Mouse (Mus musculus): Measurements from ENCODE around the gene Phlpp1. TPM values are rescaled to one million over a fixed set of nuclear protein-coding genes. Genes with fewer than 3 reads are reported as not detected.

The Phlpp1 gene
- polyA plus RNA-seq, 1 experiment from 2014 or later: 4.4 TPM

DNA sequence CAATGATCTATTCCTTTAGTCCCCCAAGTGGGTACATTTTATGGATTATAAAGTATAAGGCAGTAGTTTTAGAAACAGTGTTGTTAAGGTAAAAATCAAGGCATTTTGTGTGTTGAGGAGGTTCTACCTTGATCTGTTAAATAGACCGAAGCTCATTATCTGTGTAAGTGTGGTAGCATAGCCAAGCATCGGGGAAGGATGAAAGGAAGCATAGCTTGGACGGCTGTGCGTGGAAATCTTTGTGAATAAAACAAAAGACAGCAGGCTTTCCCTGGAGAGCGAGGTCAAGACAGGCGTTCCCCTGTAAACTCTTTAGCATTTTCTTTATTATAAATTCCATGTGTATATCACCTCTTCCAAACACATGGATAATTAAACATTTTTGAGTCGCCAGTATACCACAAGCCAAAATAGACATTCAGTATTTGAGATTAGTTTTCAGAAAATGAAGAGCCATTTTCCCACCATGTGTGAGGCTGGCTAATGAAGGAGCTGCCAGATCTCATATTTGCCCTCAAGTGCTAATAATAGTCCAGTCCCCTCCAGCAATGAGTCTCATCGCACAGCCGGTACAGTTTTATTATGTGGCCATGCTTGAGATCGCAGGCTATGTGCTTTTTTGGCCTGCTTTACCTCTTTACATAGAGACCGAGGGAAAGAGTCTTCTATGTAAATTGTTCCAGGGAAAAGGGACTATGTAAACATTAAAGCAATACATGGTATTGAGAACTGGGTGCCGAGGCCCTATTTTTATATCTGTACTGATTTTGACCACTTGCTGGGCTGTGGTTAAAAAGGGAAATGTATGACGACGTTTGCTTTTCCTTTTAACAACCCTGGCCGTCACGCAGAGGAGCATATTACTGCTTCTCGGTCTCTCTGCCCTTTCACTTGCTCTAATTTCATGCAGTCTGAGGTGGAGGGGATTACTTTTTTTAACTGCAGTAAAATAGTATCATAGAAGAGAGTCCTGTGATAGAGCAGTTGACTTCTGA is 22.9 kb upstream of the Phlpp1 start:
- ATAC-seq (ENCODE audit: insufficient number of reproducible peaks, low FRiP score): no peak
- Histone ChIP-seq H3K36me3 (no peaks in the 10 kb centered on the region), H3K27me3 (replicated peaks) (no peaks in the 10 kb centered on the region), H3K9ac (no peak overlapping the region), H3K4me3 (no peak overlapping the region), H3K4me1 (replicated peaks) (no peaks in the 10 kb centered on the region), H3K9me3 (replicated peaks) (no peaks in the 10 kb centered on the region), H3K27ac (ENCODE audit: poor library complexity, severe bottlenecking) (no peak overlapping the region), H3K4me2 (no peak overlapping the region)
- WGBS: 65% methylated on average over 17 of the region's 17 CpGs

DNA sequence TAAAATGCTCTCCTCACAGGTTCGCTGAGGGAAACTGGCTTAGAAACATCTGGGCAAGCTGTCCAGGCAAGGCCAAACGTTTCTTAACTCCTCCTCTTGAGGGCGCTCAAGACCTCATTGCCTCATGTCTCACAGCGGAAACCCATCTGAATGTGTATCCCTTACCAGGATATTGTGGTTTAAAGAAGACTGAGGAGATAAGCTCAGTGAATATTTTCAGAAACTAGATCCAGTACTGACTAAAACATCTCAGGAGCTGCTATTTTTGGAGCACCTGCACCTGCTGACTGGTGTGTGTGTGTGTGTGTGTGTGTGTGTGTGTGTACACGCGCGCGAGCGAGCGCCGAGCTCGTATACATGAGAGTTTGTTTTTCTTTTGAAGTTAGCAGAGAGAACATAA is 19.7 kb upstream of the Phlpp1 start:
- no peaks in the 10 kb centered on the region for H3K4me1 ChIP-seq (replicated peaks)
- H3K9me3 ChIP-seq (replicated peaks): no peaks in the 10 kb centered on the region
- H3K9ac ChIP-seq: no peak overlapping the region
- H3K4me3 ChIP-seq: no peak overlapping the region
- no peak overlapping the region for H3K4me2 ChIP-seq
- no peaks in the 10 kb centered on the region for H3K36me3 ChIP-seq
- 79% methylated on average over 12 of the region's 12 CpGs for WGBS
- ATAC-seq (ENCODE audit: insufficient number of reproducible peaks, low FRiP score): no peak
- H3K27ac ChIP-seq (ENCODE audit: poor library complexity, severe bottlenecking): no peak overlapping the region
- H3K27me3 ChIP-seq (replicated peaks): no peaks in the 10 kb centered on the region

DNA sequence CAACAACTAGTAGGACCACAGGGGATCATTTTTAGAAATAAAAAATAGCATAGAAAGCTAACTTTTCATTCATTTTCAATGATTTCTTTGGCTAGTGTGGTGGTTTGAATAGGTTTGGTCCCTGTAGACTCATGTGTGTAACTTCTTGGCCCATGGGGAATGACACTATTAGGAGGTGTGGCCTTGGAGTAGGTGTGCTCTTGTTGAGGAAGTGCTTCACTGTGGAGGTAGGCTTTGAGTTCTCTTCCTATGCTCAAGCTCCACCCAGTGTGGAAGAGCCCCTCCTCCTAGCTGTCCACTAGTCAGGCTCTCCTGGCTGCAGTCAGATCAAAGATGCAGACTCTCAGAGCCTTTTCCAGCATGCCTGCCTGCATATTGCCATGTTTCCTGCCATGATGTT is 18.8 kb upstream of the Phlpp1 start:
- Histone ChIP-seq H3K4me3 (no peak overlapping the region), H3K36me3 (no peaks in the 10 kb centered on the region), H3K4me2 (no peak overlapping the region), H3K27ac (ENCODE audit: poor library complexity, severe bottlenecking) (no peak overlapping the region), H3K9me3 (replicated peaks) (no peaks in the 10 kb centered on the region), H3K27me3 (replicated peaks) (no peaks in the 10 kb centered on the region), H3K4me1 (replicated peaks) (no peaks in the 10 kb centered on the region), H3K9ac (no peak overlapping the region)
- ATAC-seq (ENCODE audit: insufficient number of reproducible peaks, low FRiP score): no peak

DNA sequence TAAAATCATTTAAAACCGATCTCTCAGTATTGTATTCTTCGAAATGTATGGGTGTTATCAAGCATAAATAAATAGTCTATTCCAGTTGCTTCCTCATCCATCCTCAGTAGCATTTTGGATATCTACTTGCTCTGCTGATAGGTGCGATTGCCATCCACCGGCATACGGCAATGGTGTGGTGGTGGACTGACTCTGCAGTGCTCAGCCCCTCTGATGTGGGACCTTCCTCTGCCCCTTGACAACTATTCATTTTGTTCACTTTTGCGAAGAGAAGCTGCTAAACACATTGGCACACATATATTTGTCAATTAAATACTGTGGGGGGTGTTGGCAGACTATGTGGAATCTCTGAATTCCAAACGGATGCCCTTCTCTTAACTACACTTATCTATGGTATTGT is 17.0 kb upstream of the Phlpp1 start:
- Histone ChIP-seq H3K4me1 (replicated peaks) (no peaks in the 10 kb centered on the region), H3K36me3 (no peaks in the 10 kb centered on the region), H3K9me3 (replicated peaks) (no peaks in the 10 kb centered on the region), H3K27me3 (replicated peaks) (no peaks in the 10 kb centered on the region), H3K4me3 (no peak overlapping the region), H3K27ac (ENCODE audit: poor library complexity, severe bottlenecking) (no peak overlapping the region), H3K9ac (no peak overlapping the region), H3K4me2 (no peak overlapping the region)
- WGBS: 78% methylated on average over 7 of the region's 7 CpGs
- no peak for ATAC-seq (ENCODE audit: insufficient number of reproducible peaks, low FRiP score)

DNA sequence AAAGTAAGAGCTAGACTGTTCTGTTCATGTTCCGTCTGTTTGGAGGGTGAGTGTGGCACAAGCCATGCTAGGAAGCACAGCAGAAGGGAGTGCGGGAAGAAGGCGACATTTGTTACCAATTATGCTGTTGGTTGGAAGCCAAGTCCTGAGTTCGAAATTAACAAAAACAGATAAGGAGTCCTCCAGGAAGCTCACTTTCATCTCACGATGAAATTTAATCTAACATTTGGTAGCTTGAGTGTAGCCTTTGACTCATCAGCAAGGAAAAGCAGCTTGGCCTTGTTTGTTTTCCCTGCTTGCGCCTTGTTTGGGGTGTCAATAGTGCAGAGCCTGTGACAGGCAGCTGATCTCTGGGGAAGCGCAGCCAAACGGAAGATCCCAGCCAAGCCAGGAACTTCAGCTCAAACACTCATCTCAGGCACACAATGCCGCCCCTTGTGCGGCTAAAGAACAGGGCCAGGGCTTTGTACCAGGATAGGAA is 16.4 kb upstream of the Phlpp1 start:
- ATAC-seq (ENCODE audit: insufficient number of reproducible peaks, low FRiP score): no peak
- WGBS: 49% methylated on average over 10 of the region's 10 CpGs

DNA sequence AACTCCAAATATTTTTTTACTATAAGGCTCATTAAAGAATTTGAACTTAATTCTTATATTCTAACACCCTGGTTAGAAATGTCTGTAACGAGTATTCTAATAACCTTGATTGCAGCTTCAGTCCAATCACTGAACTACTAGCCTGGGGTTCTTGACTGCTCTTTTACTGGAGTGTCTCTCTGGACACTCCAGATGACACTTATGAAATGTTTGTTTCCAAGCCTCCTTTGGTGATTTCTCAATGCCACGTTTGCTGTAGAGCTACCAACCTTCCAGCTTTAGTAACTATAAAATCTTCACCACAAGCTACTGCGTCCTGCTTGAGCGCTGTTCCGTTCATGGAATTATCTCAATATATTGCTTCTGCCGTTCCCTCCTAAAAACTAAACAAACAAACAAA is 15.8 kb upstream of the Phlpp1 start:
- no peak overlapping the region for H3K4me3 ChIP-seq
- no peak for ATAC-seq (ENCODE audit: insufficient number of reproducible peaks, low FRiP score)
- H3K27ac ChIP-seq (ENCODE audit: poor library complexity, severe bottlenecking): no peak overlapping the region
- H3K27me3 ChIP-seq (replicated peaks): no peaks in the 10 kb centered on the region
- H3K9me3 ChIP-seq (replicated peaks): no peaks in the 10 kb centered on the region
- no peaks in the 10 kb centered on the region for H3K4me1 ChIP-seq (replicated peaks)
- H3K9ac ChIP-seq: no peak overlapping the region
- WGBS: 78% methylated on average over 6 of the region's 6 CpGs
- H3K4me2 ChIP-seq: no peak overlapping the region
- H3K36me3 ChIP-seq: no peaks in the 10 kb centered on the region

More for the DNA sequence above, 16.4 kb upstream of the Phlpp1 start:
- H3K27ac ChIP-seq (ENCODE audit: poor library complexity, severe bottlenecking): no peak overlapping the region
- H3K36me3 ChIP-seq: no peaks in the 10 kb centered on the region
- no peak overlapping the region for H3K4me2 ChIP-seq
- no peaks in the 10 kb centered on the region for H3K9me3 ChIP-seq (replicated peaks)
- no peaks in the 10 kb centered on the region for H3K27me3 ChIP-seq (replicated peaks)
- no peaks in the 10 kb centered on the region for H3K4me1 ChIP-seq (replicated peaks)
- no peak overlapping the region for H3K4me3 ChIP-seq
- no peak overlapping the region for H3K9ac ChIP-seq

DNA sequence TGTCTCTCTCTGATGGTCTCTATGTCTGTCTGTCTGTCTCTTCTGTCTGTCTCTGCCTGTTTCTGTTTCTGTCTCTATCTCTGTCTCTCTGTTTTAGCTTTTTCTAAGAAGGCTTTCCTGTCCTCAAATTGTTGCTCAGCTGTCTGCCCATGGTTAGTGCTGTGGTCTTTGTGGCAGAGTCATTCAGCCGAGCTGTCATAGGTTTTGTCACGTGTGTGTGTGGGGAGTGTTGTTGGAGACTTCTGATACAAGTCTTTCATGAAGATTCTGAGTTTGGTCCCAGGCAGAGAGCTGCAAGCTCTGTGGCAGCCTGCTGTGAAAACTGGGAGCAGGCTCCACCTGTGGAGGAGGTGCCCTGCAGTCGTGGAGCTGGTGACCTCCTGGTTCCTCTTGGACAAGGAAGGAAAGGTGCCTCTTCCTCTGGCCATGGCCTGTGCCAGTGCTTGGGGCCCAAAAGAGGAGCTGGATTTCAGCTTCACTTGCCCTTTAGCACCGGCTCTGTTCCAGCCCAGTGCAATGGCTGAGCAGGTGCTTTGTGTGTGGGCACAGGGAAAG is 13.5 kb upstream of the Phlpp1 start:
- H3K4me1 ChIP-seq (replicated peaks): no peaks in the 10 kb centered on the region
- no peak overlapping the region for H3K4me3 ChIP-seq
- no peak for ATAC-seq (ENCODE audit: insufficient number of reproducible peaks, low FRiP score)

DNA sequence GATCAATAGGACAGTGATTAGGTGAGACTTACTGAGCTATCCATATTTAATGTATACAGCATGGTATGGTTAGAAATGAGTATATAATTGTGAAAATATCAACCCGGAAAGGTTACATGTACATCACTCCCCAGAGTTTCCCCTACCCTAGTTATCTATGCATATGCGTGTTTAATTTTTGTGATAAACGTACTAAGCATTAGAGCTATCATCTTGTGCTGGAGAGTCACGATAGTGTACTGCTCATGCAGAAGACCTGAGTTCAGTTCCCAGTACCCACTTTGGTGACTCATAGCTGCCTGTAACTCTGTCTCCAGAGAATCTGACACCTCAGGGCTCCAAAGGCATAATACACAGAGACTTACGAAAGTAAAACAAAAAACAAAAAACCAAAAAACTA is 11.9 kb upstream of the Phlpp1 start:
- no peak overlapping the region for H3K4me2 ChIP-seq
- no peak overlapping the region for H3K4me3 ChIP-seq
- H3K4me1 ChIP-seq (replicated peaks): no peaks in the 10 kb centered on the region
- H3K27me3 ChIP-seq (replicated peaks): no peaks in the 10 kb centered on the region
- no peak overlapping the region for H3K9ac ChIP-seq
- no peaks in the 10 kb centered on the region for H3K9me3 ChIP-seq (replicated peaks)
- no peaks in the 10 kb centered on the region for H3K36me3 ChIP-seq
- 89% methylated on average over 5 of the region's 5 CpGs for WGBS
- no peak overlapping the region for H3K27ac ChIP-seq (ENCODE audit: poor library complexity, severe bottlenecking)
- ATAC-seq (ENCODE audit: insufficient number of reproducible peaks, low FRiP score): no peak

More for the DNA sequence above, 13.5 kb upstream of the Phlpp1 start:
- WGBS: 58% methylated on average over 4 of the region's 4 CpGs
- Histone ChIP-seq H3K36me3 (no peaks in the 10 kb centered on the region), H3K4me2 (no peak overlapping the region), H3K9ac (no peak overlapping the region), H3K27me3 (replicated peaks) (no peaks in the 10 kb centered on the region), H3K27ac (ENCODE audit: poor library complexity, severe bottlenecking) (no peak overlapping the region), H3K9me3 (replicated peaks) (no peaks in the 10 kb centered on the region)

DNA sequence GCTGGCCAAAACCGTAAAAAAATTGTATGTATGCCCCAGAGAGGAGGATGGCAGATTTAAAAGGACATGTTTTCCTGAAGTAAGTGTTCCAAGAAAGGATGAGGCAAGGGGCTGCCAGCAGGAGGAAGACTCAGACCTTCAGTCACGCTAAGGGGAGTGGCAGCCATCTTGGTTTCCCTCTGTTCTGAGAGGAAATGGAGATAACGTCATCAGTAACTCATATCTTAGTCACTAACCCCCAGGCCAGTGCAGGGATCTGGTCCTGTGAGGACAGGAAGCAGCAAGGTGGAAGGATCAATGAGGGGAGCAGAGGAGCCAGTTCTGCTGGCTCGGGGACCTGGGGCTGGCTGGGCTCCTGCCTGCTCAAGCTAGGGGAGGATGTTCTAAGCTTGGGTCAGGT is 10.6 kb upstream of the Phlpp1 start:
- no peaks in the 10 kb centered on the region for H3K4me1 ChIP-seq (replicated peaks)
- H3K9me3 ChIP-seq (replicated peaks): no peaks in the 10 kb centered on the region
- no peak overlapping the region for H3K4me3 ChIP-seq
- H3K36me3 ChIP-seq: no peaks in the 10 kb centered on the region
- H3K27me3 ChIP-seq (replicated peaks): no peaks in the 10 kb centered on the region
- H3K9ac ChIP-seq: no peak overlapping the region
- H3K27ac ChIP-seq (ENCODE audit: poor library complexity, severe bottlenecking): no peak overlapping the region
- no peak overlapping the region for H3K4me2 ChIP-seq
- 63% methylated on average over 4 of the region's 4 CpGs for WGBS
- ATAC-seq (ENCODE audit: insufficient number of reproducible peaks, low FRiP score): no peak

DNA sequence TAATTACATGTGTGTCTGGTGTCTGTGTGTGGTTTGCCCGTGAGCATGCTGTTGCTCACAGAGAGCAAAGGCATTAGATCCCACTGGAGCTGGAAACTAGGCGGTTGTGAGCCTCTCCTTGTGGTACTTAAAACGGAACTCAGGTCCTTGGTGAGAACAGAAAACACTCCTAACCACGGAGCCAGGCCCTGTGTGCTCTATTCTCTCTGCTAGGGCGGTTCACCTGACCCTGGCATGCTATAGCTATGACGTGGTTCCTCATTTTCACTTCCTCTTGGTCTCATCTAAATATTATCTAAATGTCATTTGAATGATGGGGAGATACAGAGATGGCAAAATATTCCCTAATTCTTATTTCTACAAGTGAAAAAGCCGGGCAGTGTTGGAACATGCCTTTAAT is 9.0 kb upstream of the Phlpp1 start:
- Histone ChIP-seq H3K27me3 (replicated peaks) (no peaks in the 10 kb centered on the region), H3K4me2 (no peak overlapping the region), H3K4me1 (replicated peaks) (no peaks in the 10 kb centered on the region), H3K27ac (ENCODE audit: poor library complexity, severe bottlenecking) (no peak overlapping the region), H3K9ac (no peak overlapping the region), H3K9me3 (replicated peaks) (no peaks in the 10 kb centered on the region), H3K36me3 (no peaks in the 10 kb centered on the region), H3K4me3 (no peak overlapping the region)
- WGBS: 71% methylated on average over 7 of the region's 7 CpGs
- no peak for ATAC-seq (ENCODE audit: insufficient number of reproducible peaks, low FRiP score)

DNA sequence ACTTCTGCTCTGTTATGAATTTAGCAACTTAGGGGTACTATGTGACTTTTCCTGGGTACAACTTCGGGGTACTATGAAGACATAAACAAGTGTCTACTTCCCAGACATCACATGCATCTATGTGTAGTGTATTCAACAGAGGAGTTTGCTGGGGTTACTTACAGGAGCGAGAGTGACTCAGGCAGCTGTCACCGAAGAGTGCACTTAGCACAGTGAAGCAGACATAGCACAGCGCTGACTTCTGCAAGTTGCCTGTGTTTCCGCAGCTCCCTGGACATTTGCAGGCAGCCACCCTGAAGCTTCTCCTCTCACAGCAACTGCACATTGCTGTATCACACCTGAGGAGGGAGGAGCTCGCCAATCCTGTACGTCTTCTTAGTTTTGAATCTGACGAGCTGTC is 8.2 kb upstream of the Phlpp1 start:
- Histone ChIP-seq H3K36me3 (no peaks in the 10 kb centered on the region), H3K4me1 (replicated peaks) (no peaks in the 10 kb centered on the region), H3K27ac (ENCODE audit: poor library complexity, severe bottlenecking) (no peak overlapping the region), H3K9ac (no peak overlapping the region), H3K27me3 (replicated peaks) (no peaks in the 10 kb centered on the region), H3K4me3 (no peak overlapping the region), H3K4me2 (no peak overlapping the region), H3K9me3 (replicated peaks) (no peaks in the 10 kb centered on the region)
- 61% methylated on average over 8 of the region's 8 CpGs for WGBS
- no peak for ATAC-seq (ENCODE audit: insufficient number of reproducible peaks, low FRiP score)

Data from heart, embryonic 12.5 days (tissue).